In the genomic region with DNA sequence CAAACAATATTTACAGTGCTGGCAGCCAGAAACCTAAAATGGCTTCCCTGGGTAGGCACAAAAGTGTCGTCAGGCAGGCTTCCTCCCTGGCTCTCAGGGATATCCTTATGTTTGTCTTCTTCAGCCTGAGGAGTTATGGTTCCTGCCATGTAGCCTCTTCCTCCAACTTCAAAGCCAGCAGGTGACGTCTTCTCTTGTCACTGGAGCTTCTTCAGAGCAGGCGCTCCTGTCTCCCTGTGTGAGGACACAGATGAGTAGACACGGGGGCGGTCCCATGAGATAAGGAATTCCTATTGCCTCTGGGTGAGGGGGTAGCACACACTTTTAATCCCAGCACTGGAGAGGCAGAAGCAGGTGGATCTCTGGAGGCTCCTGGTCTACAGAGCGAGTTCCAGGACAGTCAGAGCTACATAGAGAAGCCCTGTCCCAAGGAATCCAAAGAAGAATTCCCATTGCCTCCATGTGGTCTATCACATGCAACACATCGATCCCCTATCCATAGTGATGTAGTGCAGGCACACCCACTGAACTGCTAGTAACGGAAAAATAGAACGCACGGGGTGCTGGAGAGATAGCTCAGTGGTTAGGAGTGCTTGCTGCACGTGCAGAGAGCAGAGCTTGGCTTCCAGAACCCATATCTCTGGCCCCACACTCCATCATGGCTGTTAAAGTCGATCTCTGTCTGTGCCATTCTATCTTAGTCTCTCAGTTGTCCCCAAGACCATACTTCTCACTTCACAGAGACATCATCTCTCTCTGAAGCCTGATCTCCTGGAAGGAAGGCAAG, we compare ENCODE assay signal across 15 mouse cellular contexts. TPM values are rescaled to one million over a fixed set of nuclear protein-coding genes. Genes with fewer than 3 reads are reported as not detected.
DNase-seq lines count a peak whose midpoint lies in the region; ATAC-seq lines count a peak whose summit lies in the region.
"Had no signal": no experiment of that assay in that cellular context is flagged by ENCODE, and none has a peak within 500 bp of the region (broad histone marks: within the 10 kb centered on the region; RNA-seq: fewer than 3 reads in every experiment).

No protein-coding gene starts in this region.

- no peaks in the 10 kb centered on the region for H3K9me3 ChIP-seq in forebrain, embryonic 16.5 days (ENCODE audit: control insufficient read depth, low read length)
- no peaks in the 10 kb centered on the region for H3K9me3 ChIP-seq in forebrain, embryonic 12.5 days
- H3K9me3 ChIP-seq in midbrain, embryonic 16.5 days (replicated peaks; ENCODE audit: control insufficient read depth, low read length, poor library complexity, severe bottlenecking) = no peaks in the 10 kb centered on the region
- H3K9me3 ChIP-seq in midbrain, embryonic 11.5 days (ENCODE audit: control insufficient read depth, low read length) = no peaks in the 10 kb centered on the region; the same call in 1 of the 2 replicates
- no peaks in the 10 kb centered on the region for H3K9me3 ChIP-seq in liver, embryonic 13.5 days (replicated peaks)
- H3K9me3 ChIP-seq: hindbrain, embryonic 10.5 days; limb, embryonic 15.5 days; midbrain, embryonic 12.5 days had no signal

- no peaks in the 10 kb centered on the region for H3K36me3 ChIP-seq in forebrain, embryonic 16.5 days (ENCODE audit: control insufficient read depth, insufficient read depth)
- H3K36me3 ChIP-seq in forebrain, embryonic 12.5 days (replicated peaks) = no peaks in the 10 kb centered on the region
- no peaks in the 10 kb centered on the region for H3K36me3 ChIP-seq in midbrain, embryonic 16.5 days (ENCODE audit: control insufficient read depth, insufficient read depth, low read length)
- no peaks in the 10 kb centered on the region for H3K36me3 ChIP-seq in midbrain, embryonic 11.5 days (ENCODE audit: control insufficient read depth, insufficient read depth, low read length)
- no peaks in the 10 kb centered on the region for H3K36me3 ChIP-seq in liver, embryonic 13.5 days
- H3K36me3 ChIP-seq: heart, embryonic 13.5 days; hindbrain, embryonic 10.5 days; limb, embryonic 15.5 days; midbrain, embryonic 12.5 days had no signal

- no peaks in the 10 kb centered on the region for H3K27me3 ChIP-seq in forebrain, embryonic 16.5 days (replicated peaks; ENCODE audit: control insufficient read depth, insufficient read depth, low read length)
- H3K27me3 ChIP-seq in forebrain, embryonic 12.5 days = no peaks in the 10 kb centered on the region
- H3K27me3 ChIP-seq in midbrain, embryonic 16.5 days (ENCODE audit: control insufficient read depth, insufficient read depth, low read depth, low read length) = no peaks in the 10 kb centered on the region
- H3K27me3 ChIP-seq in midbrain, embryonic 11.5 days (ENCODE audit: control insufficient read depth, insufficient read depth, low read length) = no peaks in the 10 kb centered on the region
- no peaks in the 10 kb centered on the region for H3K27me3 ChIP-seq in liver, embryonic 13.5 days
- H3K27me3 ChIP-seq: heart, embryonic 13.5 days; limb, embryonic 15.5 days; midbrain, embryonic 12.5 days had no signal

- H3K9ac ChIP-seq in forebrain, embryonic 16.5 days (replicated peaks; ENCODE audit: low read depth, low read length) = no peak overlapping the region
- no peak overlapping the region for H3K9ac ChIP-seq in forebrain, embryonic 12.5 days
- H3K9ac ChIP-seq in midbrain, embryonic 16.5 days (ENCODE audit: low read depth, low read length) = no peak overlapping the region
- no peak overlapping the region for H3K9ac ChIP-seq in midbrain, embryonic 11.5 days (ENCODE audit: low read length)
- peak overlapping the region; percentile 31; the same call in 1 of the 2 replicates for H3K9ac ChIP-seq in liver, embryonic 13.5 days
- H3K9ac ChIP-seq: limb, embryonic 15.5 days; midbrain, embryonic 12.5 days had no signal

- WGBS in forebrain, embryonic 16.5 days = 83% methylated on average over 12 of the region's 12 CpGs
- WGBS in forebrain, embryonic 12.5 days = 83% methylated on average over 12 of the region's 12 CpGs
- WGBS in midbrain, embryonic 16.5 days = 79% methylated on average over 12 of the region's 12 CpGs
- 84% methylated on average over 12 of the region's 12 CpGs for WGBS in midbrain, embryonic 11.5 days
- WGBS in liver, embryonic 13.5 days (ENCODE audit: insufficient replicate concordance) = 35% methylated on average over 12 of the region's 12 CpGs

- H3K4me2 ChIP-seq in forebrain, embryonic 16.5 days (ENCODE audit: low read length) = 0 out of 2 replicates have a peak overlapping the region, but pooled peaks have one; percentile 49
- H3K4me2 ChIP-seq in forebrain, embryonic 12.5 days = no peak overlapping the region
- no peak overlapping the region for H3K4me2 ChIP-seq in midbrain, embryonic 16.5 days (ENCODE audit: low read length)
- no peak overlapping the region for H3K4me2 ChIP-seq in midbrain, embryonic 11.5 days
- H3K4me2 ChIP-seq in liver, embryonic 13.5 days = peak overlapping the region; percentile 67

- peaks cover 8% of the 10 kb centered on the region for H3K4me1 ChIP-seq in forebrain, embryonic 16.5 days (replicated peaks; ENCODE audit: control insufficient read depth, insufficient read depth, low read length)
- H3K4me1 ChIP-seq in forebrain, embryonic 12.5 days = peaks cover 14% of the 10 kb centered on the region
- no peaks in the 10 kb centered on the region; the same call in 1 of the 2 replicates for H3K4me1 ChIP-seq in midbrain, embryonic 16.5 days (ENCODE audit: control insufficient read depth, insufficient read depth, low read length)
- peaks cover 3% of the 10 kb centered on the region for H3K4me1 ChIP-seq in midbrain, embryonic 11.5 days (ENCODE audit: control insufficient read depth, insufficient read depth, low read length)
- H3K4me1 ChIP-seq in liver, embryonic 13.5 days (replicated peaks) = peaks cover 22% of the 10 kb centered on the region

- ATAC-seq in forebrain, embryonic 16.5 days = no peak
- no peak for ATAC-seq in forebrain, embryonic 12.5 days (ENCODE audit: low FRiP score)
- ATAC-seq in midbrain, embryonic 16.5 days = 0 out of 2 replicates have a peak, but pooled peaks have one; percentile 12
- ATAC-seq in midbrain, embryonic 11.5 days (ENCODE audit: low FRiP score) = no peak
- ATAC-seq in liver, embryonic 13.5 days (ENCODE audit: low read depth) = peak; percentile 48

- no peak overlapping the region for H3K27ac ChIP-seq in forebrain, embryonic 16.5 days (ENCODE audit: low read length)
- no peak overlapping the region for H3K27ac ChIP-seq in forebrain, embryonic 12.5 days
- no peak overlapping the region for H3K27ac ChIP-seq in midbrain, embryonic 16.5 days (ENCODE audit: low read length)
- H3K27ac ChIP-seq in midbrain, embryonic 11.5 days (ENCODE audit: low read depth, low read length) = no peak overlapping the region
- no peak overlapping the region; the same call in 1 of the 2 replicates for H3K27ac ChIP-seq in liver, embryonic 13.5 days
- H3K27ac ChIP-seq: heart, embryonic 13.5 days; limb, embryonic 15.5 days; midbrain, embryonic 12.5 days had no signal

- H3K4me3 ChIP-seq in forebrain, embryonic 16.5 days (replicated peaks; ENCODE audit: low read length) = no peak overlapping the region
- no peak overlapping the region for H3K4me3 ChIP-seq in forebrain, embryonic 12.5 days (replicated peaks)
- H3K4me3 ChIP-seq in midbrain, embryonic 16.5 days (ENCODE audit: low read depth, low read length) = no peak overlapping the region
- no peak overlapping the region for H3K4me3 ChIP-seq in midbrain, embryonic 11.5 days (ENCODE audit: low read depth, low read length)
- H3K4me3 ChIP-seq in liver, embryonic 13.5 days (replicated peaks) = no peak overlapping the region
- H3K4me3 ChIP-seq: midbrain, embryonic 12.5 days had no signal

- no peak for DNase-seq in midbrain, embryonic 11.5 days (ENCODE audit: low spot score, missing footprints)
- DNase-seq in liver, embryonic 13.5 days = no peak
- DNase-seq in thymus, postnatal 4 days = peak; percentile 54
- DNase-seq in frontal cortex, postnatal 14 days (ENCODE audit: low spot score in 2 of 2) = no peak
- no peak for DNase-seq in yolk sac, embryonic 10.5 days (ENCODE audit: low spot score)
- DNase-seq: cerebellum, adult 2 months; kidney, adult 18-20 months; lung, postnatal 14 days had no signal

RNA-seq across cellular contexts. Expression of a gene that starts 15.5 kb away (rescaled TPM):
- polyA plus RNA-seq in forebrain, embryonic 16.5 days (2015; fragmentation: Nextera tagmentation; extraction: Ambion mirVana) = 329 and 341 TPM in 2 replicates
- 206 and 214 TPM in 2 replicates for polyA plus RNA-seq in forebrain, embryonic 12.5 days (2016; fragmentation: Nextera tagmentation; extraction: Ambion mirVana)
- 362 and 402 TPM in 2 replicates for polyA plus RNA-seq in midbrain, embryonic 16.5 days (2015; fragmentation: Nextera tagmentation; extraction: Ambion mirVana)
- polyA plus RNA-seq in midbrain, embryonic 11.5 days (2014; fragmentation: Nextera tagmentation; extraction: Ambion mirVana) = 209 and 210 TPM in 2 replicates
- polyA plus RNA-seq in liver, embryonic 13.5 days (2015; fragmentation: Nextera tagmentation; extraction: Ambion mirVana) = 153 and 175 TPM in 2 replicates

RNA-seq across cellular contexts. Expression of a gene that starts 51.0 kb away (rescaled TPM):
- 116 and 124 TPM in 2 replicates for polyA plus RNA-seq in forebrain, embryonic 16.5 days (2015; fragmentation: Nextera tagmentation; extraction: Ambion mirVana)
- 147 and 148 TPM in 2 replicates for polyA plus RNA-seq in forebrain, embryonic 12.5 days (2016; fragmentation: Nextera tagmentation; extraction: Ambion mirVana)
- 130 and 138 TPM in 2 replicates for polyA plus RNA-seq in midbrain, embryonic 16.5 days (2015; fragmentation: Nextera tagmentation; extraction: Ambion mirVana)
- polyA plus RNA-seq in midbrain, embryonic 11.5 days (2014; fragmentation: Nextera tagmentation; extraction: Ambion mirVana) = 178 and 193 TPM in 2 replicates
- 53.6 and 69.1 TPM in 2 replicates for polyA plus RNA-seq in liver, embryonic 13.5 days (2015; fragmentation: Nextera tagmentation; extraction: Ambion mirVana)

Comparison
In these comparisons a context has a peak if more than half of its experiments do, and no peak if none do; other contexts are left out.
1. ATAC-seq: peak in midbrain, embryonic 16.5 days (single experiment) and liver, embryonic 13.5 days (single experiment); none in forebrain, embryonic 16.5 days (single experiment), forebrain, embryonic 12.5 days (single experiment) and midbrain, embryonic 11.5 days (single experiment).
2. H3K4me2 ChIP-seq: peak in forebrain, embryonic 16.5 days (single experiment) and liver, embryonic 13.5 days (single experiment); none in forebrain, embryonic 12.5 days (single experiment), midbrain, embryonic 16.5 days (single experiment) and midbrain, embryonic 11.5 days (single experiment).